Mouse (Mus musculus): Measurements from ENCODE around the gene Palm. TPM values are rescaled to one million over a fixed set of nuclear protein-coding genes. Genes with fewer than 3 reads are reported as not detected.

The Palm gene
- polyA plus RNA-seq, 1 experiment from 2014 or later, result 27.6 TPM

DNA sequence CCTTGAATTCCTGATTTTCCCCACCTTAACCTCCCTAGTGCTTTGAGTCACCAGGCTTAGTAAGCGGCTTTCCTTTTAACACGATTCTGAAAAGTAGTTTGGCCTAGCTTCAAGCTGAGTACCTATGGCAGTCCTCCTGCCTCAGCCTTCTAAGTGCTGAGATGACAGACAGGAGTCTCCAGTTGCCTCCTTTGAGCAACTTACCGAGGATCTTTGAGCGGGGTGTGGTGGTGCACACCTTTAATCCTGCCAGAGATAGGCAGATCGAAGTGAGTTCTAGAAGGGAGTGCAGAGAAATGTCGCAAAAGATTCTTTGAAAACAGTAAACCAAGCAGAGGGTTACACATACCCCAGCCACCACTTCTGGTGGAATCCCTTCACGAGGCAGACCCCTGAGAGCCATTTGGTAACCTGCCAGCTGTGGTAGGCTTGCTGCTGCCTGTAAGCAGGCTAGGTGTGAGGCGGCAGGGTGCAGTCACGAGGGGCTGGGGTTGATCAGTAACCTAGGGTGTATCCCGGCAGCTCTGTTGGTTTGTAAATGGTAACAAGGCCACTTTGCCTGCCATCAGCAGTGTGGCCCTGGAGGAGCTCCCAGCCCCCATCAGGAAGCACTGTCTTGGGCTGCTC lies 62.3 kb downstream of the Palm start:
- Histone ChIP-seq H3K9me3 (ENCODE audit: control insufficient read depth, low read length) (no peaks in the 10 kb centered on the region), H3K9ac (ENCODE audit: low read depth, low read length) (peak overlapping the region; percentile 99), H3K27ac (ENCODE audit: low read depth, low read length) (peak overlapping the region; percentile 100), H3K4me3 (ENCODE audit: low read depth, low read length) (peak overlapping the region; percentile 99), H3K4me2 (peak overlapping the region; percentile 99), H3K27me3 (replicated peaks; ENCODE audit: control insufficient read depth, insufficient read depth, low read length) (no peaks in the 10 kb centered on the region), H3K4me1 (replicated peaks; ENCODE audit: control insufficient read depth, insufficient read depth, low read length) (peaks cover 46% of the 10 kb centered on the region), H3K36me3 (ENCODE audit: control insufficient read depth, insufficient read depth, low read length) (peaks cover 44% of the 10 kb centered on the region)
- DNase-seq (ENCODE audit: low spot score) (no peak), ATAC-seq (replicated peaks; ENCODE audit: low FRiP score) (no peak)
- 2% methylated on average over 10 of the region's 10 CpGs for WGBS

DNA sequence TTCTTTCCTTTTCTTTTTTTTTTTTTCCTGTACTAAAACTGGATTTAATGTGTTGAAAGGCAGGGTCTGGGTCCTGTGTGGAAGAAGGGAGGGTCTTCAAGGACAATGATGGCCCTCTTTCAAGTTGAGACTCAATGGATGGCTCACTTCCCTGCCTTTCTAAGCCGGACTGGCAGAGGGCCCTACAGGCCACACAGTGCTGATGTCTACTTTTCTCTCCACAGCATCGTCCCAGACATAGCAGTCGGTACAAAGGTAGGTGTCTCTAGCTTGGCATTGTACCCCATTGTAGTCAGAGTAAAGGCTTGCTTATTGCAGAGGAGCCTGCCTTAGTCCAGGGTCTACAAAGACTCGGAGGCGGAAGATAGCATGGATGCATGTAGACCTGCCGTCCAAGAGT lies 62.9 kb downstream of the Palm start:
- Histone ChIP-seq H3K9ac (ENCODE audit: low read depth, low read length) (peak overlapping the region; percentile 99), H3K27ac (ENCODE audit: low read depth, low read length) (peak overlapping the region; percentile 100), H3K4me1 (replicated peaks; ENCODE audit: control insufficient read depth, insufficient read depth, low read length) (peaks cover 42% of the 10 kb centered on the region), H3K36me3 (ENCODE audit: control insufficient read depth, insufficient read depth, low read length) (peaks cover 50% of the 10 kb centered on the region), H3K4me2 (peak overlapping the region; percentile 99), H3K4me3 (ENCODE audit: low read depth, low read length) (peak overlapping the region; percentile 99), H3K27me3 (replicated peaks; ENCODE audit: control insufficient read depth, insufficient read depth, low read length) (no peaks in the 10 kb centered on the region), H3K9me3 (ENCODE audit: control insufficient read depth, low read length) (no peaks in the 10 kb centered on the region)
- 45% methylated on average over 6 of the region's 6 CpGs for WGBS
- ATAC-seq (replicated peaks; ENCODE audit: low FRiP score) (no peak), DNase-seq (ENCODE audit: low spot score) (no peak)

DNA sequence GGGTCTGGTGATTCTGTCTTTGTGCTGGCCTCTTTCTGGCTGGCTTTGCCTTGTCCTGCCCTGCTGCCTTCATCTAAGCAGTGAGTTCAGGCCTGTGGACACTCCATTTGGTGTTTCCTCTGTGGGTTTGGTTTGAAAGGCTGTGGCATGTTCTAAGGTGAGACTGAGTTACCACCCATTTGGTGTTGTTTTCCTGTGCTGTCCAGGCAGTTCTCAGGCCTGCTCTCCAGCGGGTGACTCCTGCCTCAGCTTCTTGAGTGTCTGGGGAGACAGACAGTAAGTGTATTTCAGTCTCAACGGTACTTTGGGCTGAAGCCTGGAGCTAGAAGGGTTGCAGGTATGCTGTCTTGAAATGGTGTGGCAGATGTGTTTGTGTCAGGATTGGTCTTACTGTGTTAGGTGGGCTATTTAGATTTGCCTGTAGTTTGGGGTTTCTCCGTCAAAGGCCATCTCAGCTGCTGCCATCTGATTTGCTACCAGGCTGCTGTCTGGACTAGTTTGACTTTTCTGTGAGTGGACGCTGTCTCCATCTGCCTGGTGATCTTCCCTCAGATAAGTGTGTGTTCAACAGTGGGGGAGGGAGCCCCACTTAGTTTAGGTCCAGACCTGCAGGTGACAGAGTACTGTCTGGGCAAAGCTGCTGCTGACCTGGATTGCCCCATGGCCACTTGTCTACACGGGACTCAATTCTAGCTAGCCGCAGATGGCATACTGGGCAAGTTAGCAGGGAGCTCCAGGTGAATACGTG lies 63.5 kb downstream of the Palm start:
- ATAC-seq (replicated peaks; ENCODE audit: low FRiP score), result no peak
- Histone ChIP-seq H3K27me3 (replicated peaks; ENCODE audit: control insufficient read depth, insufficient read depth, low read length) (no peaks in the 10 kb centered on the region), H3K4me1 (replicated peaks; ENCODE audit: control insufficient read depth, insufficient read depth, low read length) (peaks cover 36% of the 10 kb centered on the region), H3K4me3 (ENCODE audit: low read depth, low read length) (peak overlapping the region; percentile 99), H3K9me3 (ENCODE audit: control insufficient read depth, low read length) (no peaks in the 10 kb centered on the region), H3K4me2 (peak overlapping the region; percentile 99), H3K36me3 (ENCODE audit: control insufficient read depth, insufficient read depth, low read length) (peaks cover 55% of the 10 kb centered on the region), H3K27ac (ENCODE audit: low read depth, low read length) (peak overlapping the region; percentile 100), H3K9ac (ENCODE audit: low read depth, low read length) (peak overlapping the region; percentile 99)
- DNase-seq (ENCODE audit: low spot score), result no peak
- 50% methylated on average over 7 of the region's 7 CpGs for WGBS

DNA sequence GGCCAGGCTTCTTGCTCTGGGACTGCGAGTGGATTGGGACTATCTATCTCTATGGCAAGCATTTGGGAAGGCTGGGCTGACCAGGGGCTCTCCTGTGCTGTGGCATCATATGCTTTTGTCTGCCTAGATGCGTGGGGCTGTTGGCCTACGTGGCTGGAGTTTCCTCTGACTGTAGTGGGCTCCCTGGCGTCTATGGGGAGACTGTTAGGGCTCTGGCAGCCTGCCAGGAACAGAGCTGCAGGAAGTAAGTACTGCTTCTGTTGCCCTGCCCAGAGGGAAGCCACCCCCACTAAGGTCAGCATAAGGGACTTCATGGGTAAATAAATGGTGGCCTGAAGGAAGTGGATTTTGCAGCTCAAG lies 64.1 kb downstream of the Palm start:
- Histone ChIP-seq H3K27ac (ENCODE audit: low read depth, low read length) (peak overlapping the region; percentile 100), H3K4me1 (replicated peaks; ENCODE audit: control insufficient read depth, insufficient read depth, low read length) (peaks cover 30% of the 10 kb centered on the region), H3K4me3 (ENCODE audit: low read depth, low read length) (peak overlapping the region; percentile 99), H3K9ac (ENCODE audit: low read depth, low read length) (peak overlapping the region; percentile 99), H3K27me3 (replicated peaks; ENCODE audit: control insufficient read depth, insufficient read depth, low read length) (no peaks in the 10 kb centered on the region), H3K4me2 (peak overlapping the region; percentile 99), H3K9me3 (ENCODE audit: control insufficient read depth, low read length) (no peaks in the 10 kb centered on the region), H3K36me3 (ENCODE audit: control insufficient read depth, insufficient read depth, low read length) (peaks cover 61% of the 10 kb centered on the region)
- ATAC-seq (replicated peaks; ENCODE audit: low FRiP score) (no peak), DNase-seq (ENCODE audit: low spot score) (no peak)
- WGBS, result 40% methylated on average over 4 of the region's 4 CpGs

DNA sequence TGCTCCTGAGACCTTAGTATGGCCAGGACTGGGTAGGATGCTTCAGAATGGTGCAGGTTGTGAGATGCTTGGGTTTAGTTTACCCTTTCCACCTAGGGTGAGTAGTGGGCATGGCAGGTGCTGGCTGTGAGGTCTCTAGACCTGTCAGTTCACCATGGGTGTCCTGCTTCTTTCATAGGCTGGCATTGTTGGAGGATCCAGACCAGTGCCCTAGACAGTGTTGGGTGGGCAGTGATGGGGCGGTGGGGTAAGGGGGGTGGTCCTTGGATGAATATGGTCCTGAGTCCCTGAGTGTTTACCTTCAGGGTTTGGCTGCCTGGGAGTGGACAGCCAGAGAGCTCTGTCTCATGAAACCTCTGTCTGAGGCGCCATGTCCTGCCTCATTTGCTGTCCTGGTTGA lies 64.5 kb downstream of the Palm start:
- Histone ChIP-seq H3K9ac (ENCODE audit: low read depth, low read length) (peak overlapping the region; percentile 32; the same call in 1 of the 2 replicates), H3K9me3 (ENCODE audit: control insufficient read depth, low read length) (no peaks in the 10 kb centered on the region), H3K36me3 (ENCODE audit: control insufficient read depth, insufficient read depth, low read length) (peaks cover 65% of the 10 kb centered on the region), H3K4me2 (peak overlapping the region; percentile 99), H3K4me3 (ENCODE audit: low read depth, low read length) (peak overlapping the region; percentile 99), H3K4me1 (replicated peaks; ENCODE audit: control insufficient read depth, insufficient read depth, low read length) (peaks cover 26% of the 10 kb centered on the region), H3K27me3 (replicated peaks; ENCODE audit: control insufficient read depth, insufficient read depth, low read length) (no peaks in the 10 kb centered on the region), H3K27ac (ENCODE audit: low read depth, low read length) (no peak overlapping the region)
- DNase-seq (ENCODE audit: low spot score) (no peak), ATAC-seq (replicated peaks; ENCODE audit: low FRiP score) (no peak)
- WGBS, result 86% methylated on average over 2 of the region's 2 CpGs

DNA sequence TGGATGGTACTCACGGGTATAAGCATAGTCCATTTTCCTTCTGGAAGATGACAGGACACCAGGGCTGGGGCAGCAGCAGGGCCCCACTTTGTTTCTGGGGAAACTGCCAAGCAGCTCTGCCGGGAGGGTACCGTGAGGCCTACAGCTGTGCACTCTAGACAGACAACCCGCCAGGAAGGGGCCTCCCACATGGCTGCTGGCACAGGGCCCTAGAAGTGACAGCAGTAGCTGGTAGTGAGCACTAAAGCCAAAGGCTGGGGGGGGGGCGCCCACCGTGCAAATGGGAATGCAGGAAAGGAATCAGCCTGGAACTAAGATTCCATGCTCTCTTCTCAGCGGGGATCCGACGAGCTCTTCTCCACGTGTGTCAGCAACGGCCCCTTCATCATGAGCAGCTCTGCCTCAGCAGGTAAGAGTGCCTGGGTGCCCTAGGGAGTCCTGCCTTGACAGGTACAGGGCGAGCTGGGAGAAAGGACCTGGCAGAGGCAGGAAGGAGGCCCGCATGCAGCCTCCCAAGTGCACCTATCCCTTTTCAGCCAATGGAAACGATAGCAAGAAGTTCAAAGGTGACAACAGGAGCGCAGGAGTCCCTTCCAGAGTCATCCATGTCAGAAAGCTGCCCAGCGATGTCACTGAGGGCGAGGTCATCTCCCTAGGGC lies 65.2 kb downstream of the Palm start:
- no peak overlapping the region; the same call in 1 of the 2 replicates for H3K9ac ChIP-seq (ENCODE audit: low read depth, low read length)

DNA sequence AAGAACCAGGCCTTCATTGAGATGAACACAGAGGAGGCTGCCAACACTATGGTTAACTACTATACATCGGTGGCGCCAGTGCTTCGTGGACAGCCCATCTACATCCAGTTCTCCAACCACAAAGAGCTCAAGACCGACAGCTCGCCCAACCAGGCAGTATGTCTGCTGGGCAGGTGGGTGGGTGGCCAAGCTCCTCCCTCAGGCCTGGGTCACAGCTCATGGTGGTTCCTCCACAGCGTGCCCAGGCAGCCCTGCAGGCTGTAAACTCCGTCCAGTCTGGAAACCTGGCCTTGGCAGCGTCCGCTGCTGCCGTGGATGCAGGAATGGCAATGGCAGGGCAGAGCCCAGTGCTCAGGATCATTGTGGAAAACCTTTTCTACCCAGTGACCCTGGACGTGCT lies 65.7 kb downstream of the Palm start:
- Histone ChIP-seq H3K9ac (ENCODE audit: low read depth, low read length) (no peak overlapping the region; the same call in 1 of the 2 replicates), H3K27ac (ENCODE audit: low read depth, low read length) (no peak overlapping the region), H3K4me3 (ENCODE audit: low read depth, low read length) (no peak overlapping the region), H3K9me3 (ENCODE audit: control insufficient read depth, low read length) (no peaks in the 10 kb centered on the region), H3K36me3 (ENCODE audit: control insufficient read depth, insufficient read depth, low read length) (peaks cover 71% of the 10 kb centered on the region), H3K27me3 (replicated peaks; ENCODE audit: control insufficient read depth, insufficient read depth, low read length) (no peaks in the 10 kb centered on the region), H3K4me2 (no peak overlapping the region), H3K4me1 (replicated peaks; ENCODE audit: control insufficient read depth, insufficient read depth, low read length) (peaks cover 21% of the 10 kb centered on the region)
- DNase-seq (ENCODE audit: low spot score) (no peak), ATAC-seq (replicated peaks; ENCODE audit: low FRiP score) (no peak)
- 86% methylated on average over 11 of the region's 11 CpGs for WGBS

More for the DNA sequence above, 65.2 kb downstream of the Palm start:
- peaks cover 21% of the 10 kb centered on the region for H3K4me1 ChIP-seq (replicated peaks; ENCODE audit: control insufficient read depth, insufficient read depth, low read length)
- peak overlapping the region; percentile 99; the same call in 1 of the 2 replicates for H3K4me3 ChIP-seq (ENCODE audit: low read depth, low read length)
- no peak for DNase-seq (ENCODE audit: low spot score)
- no peak for ATAC-seq (replicated peaks; ENCODE audit: low FRiP score)
- peak overlapping the region; percentile 99 for H3K4me2 ChIP-seq
- H3K27me3 ChIP-seq (replicated peaks; ENCODE audit: control insufficient read depth, insufficient read depth, low read length), result no peaks in the 10 kb centered on the region
- no peak overlapping the region for H3K27ac ChIP-seq (ENCODE audit: low read depth, low read length)
- 72% methylated on average over 17 of the region's 17 CpGs for WGBS
- H3K9me3 ChIP-seq (ENCODE audit: control insufficient read depth, low read length), result no peaks in the 10 kb centered on the region
- H3K36me3 ChIP-seq (ENCODE audit: control insufficient read depth, insufficient read depth, low read length), result peaks cover 71% of the 10 kb centered on the region

DNA sequence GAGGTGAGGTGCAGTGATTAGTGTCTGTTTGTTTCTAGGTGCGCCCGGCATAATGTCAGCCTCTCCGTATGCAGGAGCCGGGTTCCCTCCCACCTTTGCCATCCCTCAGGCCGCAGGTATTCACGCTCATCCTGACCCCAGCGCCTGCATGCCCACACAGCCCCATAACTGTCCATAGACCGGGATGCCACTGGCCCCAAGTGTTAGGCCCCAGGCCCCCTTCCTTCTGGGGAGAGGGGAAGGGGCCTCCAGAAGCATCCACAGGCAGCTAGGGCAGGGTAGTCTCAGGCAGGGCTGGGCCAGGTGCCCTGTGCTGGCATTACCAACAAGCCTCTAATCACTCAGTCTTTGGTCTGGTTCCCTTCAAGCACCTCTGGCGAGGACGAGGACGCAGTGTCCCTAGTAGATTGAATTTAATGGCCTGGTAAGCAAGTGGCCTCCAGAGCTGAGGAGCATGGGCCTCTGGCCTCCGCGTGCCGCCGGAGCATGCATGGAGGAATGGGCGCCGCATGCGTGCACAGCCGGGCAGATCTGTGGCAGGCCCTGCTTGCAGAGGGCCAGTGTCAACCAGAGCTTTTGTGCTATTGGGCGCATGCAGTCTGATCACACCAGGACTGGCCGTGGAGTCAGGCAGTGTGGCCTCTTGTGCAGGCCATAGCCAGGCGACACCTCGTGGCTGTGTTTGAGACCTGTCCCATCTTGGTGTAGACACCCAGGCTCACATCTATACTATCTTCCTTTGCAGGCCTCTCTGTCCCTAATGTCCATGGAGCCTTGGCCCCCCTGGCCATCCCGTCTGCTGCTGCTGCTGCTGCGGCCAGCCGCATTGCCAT lies 66.9 kb downstream of the Palm start:
- Histone ChIP-seq H3K36me3 (ENCODE audit: control insufficient read depth, insufficient read depth, low read length) (peaks cover 75% of the 10 kb centered on the region), H3K9me3 (ENCODE audit: control insufficient read depth, low read length) (no peaks in the 10 kb centered on the region), H3K27me3 (replicated peaks; ENCODE audit: control insufficient read depth, insufficient read depth, low read length) (no peaks in the 10 kb centered on the region), H3K4me2 (no peak overlapping the region), H3K4me3 (ENCODE audit: low read depth, low read length) (no peak overlapping the region), H3K4me1 (replicated peaks; ENCODE audit: control insufficient read depth, insufficient read depth, low read length) (peaks cover 21% of the 10 kb centered on the region), H3K9ac (ENCODE audit: low read depth, low read length) (no peak overlapping the region), H3K27ac (ENCODE audit: low read depth, low read length) (no peak overlapping the region)
- DNase-seq (ENCODE audit: low spot score) (no peak), ATAC-seq (replicated peaks; ENCODE audit: low FRiP score) (no peak)
- WGBS, result 95% methylated on average over 26 of the region's 26 CpGs

Data from liver, embryonic 11.5 days (tissue).